Comparison of ENCODE assay signal across 10 mouse cellular contexts in the genomic region with DNA sequence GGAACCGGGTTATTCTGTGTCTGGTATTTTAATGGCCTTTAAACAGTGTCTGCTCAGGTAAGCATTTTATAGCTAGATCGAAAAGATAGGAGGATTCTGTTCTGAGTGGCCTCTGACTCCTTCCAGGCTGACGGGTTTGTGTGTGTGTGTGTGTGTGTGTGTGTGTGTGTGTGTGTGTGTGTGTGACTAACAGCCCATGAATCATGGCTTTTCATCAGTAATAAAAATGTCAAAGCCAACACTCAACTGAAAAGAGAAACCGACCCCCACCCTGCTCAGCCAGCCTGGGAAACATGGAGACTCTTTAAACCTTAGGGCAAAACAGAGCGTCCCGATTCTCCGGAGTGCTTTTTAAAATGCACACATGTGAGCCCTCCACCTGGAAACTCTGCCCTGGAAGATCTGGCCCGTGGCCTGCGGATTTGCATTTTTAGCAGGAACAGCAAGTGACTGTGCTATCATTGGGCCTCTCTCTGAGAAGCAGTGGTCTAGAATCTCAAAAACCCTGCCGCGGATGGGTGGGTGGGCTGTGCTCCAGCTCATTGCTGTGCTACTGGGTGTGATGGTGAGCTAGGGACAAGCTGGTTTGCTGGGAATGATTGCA. TPM values are rescaled to one million over a fixed set of nuclear protein-coding genes. Genes with fewer than 3 reads are reported as not detected.
A peak's percentile ranks its signal among the peaks of the same experiment; 100 is the strongest.
DNase-seq lines count a peak whose midpoint lies in the region; ATAC-seq lines count a peak whose summit lies in the region.
"Had no signal": no experiment of that assay in that cellular context is flagged by ENCODE, and none has a peak within 500 bp of the region (broad histone marks: within the 10 kb centered on the region; RNA-seq: fewer than 3 reads in every experiment).

No protein-coding gene starts in this region.

- no peaks in the 10 kb centered on the region for H3K9me3 ChIP-seq in heart, embryonic 10.5 days
- no peaks in the 10 kb centered on the region for H3K9me3 ChIP-seq in heart, embryonic 12.5 days (replicated peaks)
- no peaks in the 10 kb centered on the region for H3K9me3 ChIP-seq in hindbrain, embryonic 14.5 days (ENCODE audit: control insufficient read depth, low read length)
- no peaks in the 10 kb centered on the region for H3K9me3 ChIP-seq in midbrain, embryonic 12.5 days
- H3K9me3 ChIP-seq: heart, embryonic 15.5 days had no signal

- H3K27me3 ChIP-seq in heart, embryonic 10.5 days (ENCODE audit: insufficient read depth, poor library complexity, severe bottlenecking): no peaks in the 10 kb centered on the region
- H3K27me3 ChIP-seq in heart, embryonic 12.5 days (replicated peaks): 0 out of 2 replicates have a peak, but pooled peaks cover 7% of the 10 kb centered on the region
- no peaks in the 10 kb centered on the region for H3K27me3 ChIP-seq in hindbrain, embryonic 14.5 days (ENCODE audit: control insufficient read depth, insufficient read depth, low read length)
- peaks cover 11% of the 10 kb centered on the region; the same call in 1 of the 2 replicates for H3K27me3 ChIP-seq in midbrain, embryonic 12.5 days

- no peak for ATAC-seq in heart, embryonic 12.5 days (ENCODE audit: insufficient number of reproducible peaks, low FRiP score)
- 0 out of 2 replicates have a peak, but pooled peaks have one; percentile 25 for ATAC-seq in hindbrain, embryonic 14.5 days (ENCODE audit: low FRiP score)
- peak; percentile 59 for ATAC-seq in midbrain, embryonic 12.5 days (ENCODE audit: low FRiP score, low read depth)
- no peak for ATAC-seq in granulocyte monocyte progenitor cell, adult 5-6 weeks (replicated peaks; ENCODE audit: poor library complexity, severe bottlenecking)

- H3K4me3 ChIP-seq in heart, embryonic 10.5 days: no peak overlapping the region
- H3K4me3 ChIP-seq in heart, embryonic 12.5 days: no peak overlapping the region
- no peak overlapping the region for H3K4me3 ChIP-seq in hindbrain, embryonic 14.5 days (replicated peaks; ENCODE audit: low read length)
- H3K4me3 ChIP-seq in midbrain, embryonic 12.5 days: no peak overlapping the region
- H3K4me3 ChIP-seq: heart, embryonic 15.5 days had no signal

- no peak for DNase-seq in heart, embryonic 10.5 days (ENCODE audit: low spot score)
- DNase-seq in NIH3T3 (ENCODE audit: low read depth): peak; percentile 69
- no peak for DNase-seq in hindbrain, embryonic 14.5 days (ENCODE audit: low spot score)
- no peak for DNase-seq in heart, adult 18-20 months
- DNase-seq in B cell, adult 2 months: no peak

- peak overlapping the region; percentile 36; the same call in 1 of the 2 replicates for H3K27ac ChIP-seq in heart, embryonic 10.5 days
- H3K27ac ChIP-seq in heart, embryonic 12.5 days (ENCODE audit: poor library complexity, severe bottlenecking): no peak overlapping the region
- H3K27ac ChIP-seq in hindbrain, embryonic 14.5 days: peak overlapping the region; percentile 71; the same call in 1 of the 2 replicates
- peak overlapping the region; percentile 61 for H3K27ac ChIP-seq in midbrain, embryonic 12.5 days (replicated peaks)
- H3K27ac ChIP-seq: heart, embryonic 15.5 days; macrophage had no signal

- no peaks in the 10 kb centered on the region for H3K36me3 ChIP-seq in heart, embryonic 10.5 days
- no peaks in the 10 kb centered on the region for H3K36me3 ChIP-seq in heart, embryonic 12.5 days
- H3K36me3 ChIP-seq in hindbrain, embryonic 14.5 days (replicated peaks; ENCODE audit: control insufficient read depth, insufficient read depth): no peaks in the 10 kb centered on the region
- H3K36me3 ChIP-seq in midbrain, embryonic 12.5 days: no peaks in the 10 kb centered on the region
- H3K36me3 ChIP-seq: heart, embryonic 15.5 days had no signal

- no peak overlapping the region for H3K4me2 ChIP-seq in heart, embryonic 12.5 days
- H3K4me2 ChIP-seq in hindbrain, embryonic 14.5 days (replicated peaks): no peak overlapping the region
- 0 out of 2 replicates have a peak overlapping the region, but pooled peaks have one; percentile 11 for H3K4me2 ChIP-seq in midbrain, embryonic 12.5 days (replicated peaks)
- H3K4me2 ChIP-seq: heart, embryonic 15.5 days had no signal

- no peak overlapping the region for H3K9ac ChIP-seq in heart, embryonic 12.5 days
- peak overlapping the region; percentile 41; the same call in 1 of the 2 replicates for H3K9ac ChIP-seq in hindbrain, embryonic 14.5 days
- H3K9ac ChIP-seq in midbrain, embryonic 12.5 days (replicated peaks): no peak overlapping the region; the same call in 1 of the 2 replicates
- H3K9ac ChIP-seq: heart, embryonic 15.5 days had no signal

- H3K4me1 ChIP-seq in heart, embryonic 10.5 days: peaks cover 27% of the 10 kb centered on the region
- H3K4me1 ChIP-seq in heart, embryonic 12.5 days (replicated peaks): peaks cover 8% of the 10 kb centered on the region; the same call in 1 of the 2 replicates
- H3K4me1 ChIP-seq in hindbrain, embryonic 14.5 days (replicated peaks; ENCODE audit: control insufficient read depth, insufficient read depth, low read length): peaks cover 19% of the 10 kb centered on the region
- peaks cover 23% of the 10 kb centered on the region for H3K4me1 ChIP-seq in midbrain, embryonic 12.5 days

- WGBS in heart, embryonic 10.5 days: 42% methylated on average over 11 of the region's 11 CpGs
- 43% methylated on average over 11 of the region's 11 CpGs for WGBS in heart, embryonic 12.5 days
- 30% methylated on average over 11 of the region's 11 CpGs for WGBS in hindbrain, embryonic 14.5 days
- WGBS in midbrain, embryonic 12.5 days: 26% methylated on average over 11 of the region's 11 CpGs

RNA-seq across cellular contexts. Expression of gene Dnpep, which starts 20.4 kb away (rescaled TPM):
- 142 and 144 TPM in 2 replicates for polyA plus RNA-seq in heart, embryonic 10.5 days (2016; fragmentation: Nextera tagmentation; extraction: Ambion mirVana)
- 113 TPM in 2 replicates for polyA plus RNA-seq in heart, embryonic 12.5 days (2016; fragmentation: Nextera tagmentation; extraction: Ambion mirVana)
- 132 and 141 TPM in 2 replicates for polyA plus RNA-seq in hindbrain, embryonic 14.5 days (2014; fragmentation: Nextera tagmentation; extraction: Ambion mirVana)
- 154 and 176 TPM in 2 replicates for polyA plus RNA-seq in midbrain, embryonic 12.5 days (2016; fragmentation: Nextera tagmentation; extraction: Ambion mirVana)
- 35.6 and 44.7 TPM in 2 replicates for total RNA-seq in granulocyte monocyte progenitor cell, adult 5-6 weeks (2014; fragmentation: Nextera tagmentation)
- total RNA-seq in granulocyte monocyte progenitor cell, adult 5-6 weeks (2017): 26.6 and 47.7 TPM in 2 replicates
- total RNA-seq in heart, adult 18-20 months (2021): 10 to 100 TPM; 80.9 to 88.3 TPM

RNA-seq across cellular contexts. Expression of gene Des, which starts 21.9 kb away (rescaled TPM):
- polyA plus RNA-seq in heart, embryonic 10.5 days (2016; fragmentation: Nextera tagmentation; extraction: Ambion mirVana): 341 and 642 TPM in 2 replicates
- polyA plus RNA-seq in heart, embryonic 12.5 days (2016; fragmentation: Nextera tagmentation; extraction: Ambion mirVana): 500 and 521 TPM in 2 replicates
- polyA plus RNA-seq in hindbrain, embryonic 14.5 days (2014; fragmentation: Nextera tagmentation; extraction: Ambion mirVana): 1.0 and 1.7 TPM in 2 replicates
- 0.93 and 1.2 TPM in 2 replicates for polyA plus RNA-seq in midbrain, embryonic 12.5 days (2016; fragmentation: Nextera tagmentation; extraction: Ambion mirVana)
- not detected in 2 replicates for total RNA-seq in granulocyte monocyte progenitor cell, adult 5-6 weeks (2014; fragmentation: Nextera tagmentation)
- total RNA-seq in granulocyte monocyte progenitor cell, adult 5-6 weeks (2017): not detected in 2 replicates
- total RNA-seq in heart, adult 18-20 months (2021): 1,000 to 10,000 TPM; 1,347 to 1,386 TPM
- polyA plus RNA-seq: macrophage had no signal

RNA-seq across cellular contexts. Expression of gene Speg, which starts 36.9 kb away (rescaled TPM):
- 77.9 and 80.0 TPM in 2 replicates for polyA plus RNA-seq in heart, embryonic 10.5 days (2016; fragmentation: Nextera tagmentation; extraction: Ambion mirVana)
- polyA plus RNA-seq in heart, embryonic 12.5 days (2016; fragmentation: Nextera tagmentation; extraction: Ambion mirVana): 61.5 and 67.4 TPM in 2 replicates
- polyA plus RNA-seq in hindbrain, embryonic 14.5 days (2014; fragmentation: Nextera tagmentation; extraction: Ambion mirVana): 18.0 and 22.9 TPM in 2 replicates
- 12.9 and 14.5 TPM in 2 replicates for polyA plus RNA-seq in midbrain, embryonic 12.5 days (2016; fragmentation: Nextera tagmentation; extraction: Ambion mirVana)
- total RNA-seq in granulocyte monocyte progenitor cell, adult 5-6 weeks (2014; fragmentation: Nextera tagmentation): not detected in 2 replicates
- total RNA-seq in granulocyte monocyte progenitor cell, adult 5-6 weeks (2017): 0.05 TPM in 1 of 2 replicates, not detected in the other
- total RNA-seq in heart, adult 18-20 months (2021): 100 to 1,000 TPM; 115 TPM

RNA-seq across cellular contexts. Expression of gene Resp18, which starts 60.0 kb away (rescaled TPM):
- polyA plus RNA-seq in heart, embryonic 10.5 days (2016; fragmentation: Nextera tagmentation; extraction: Ambion mirVana): not detected in 2 replicates
- not detected in 2 replicates for polyA plus RNA-seq in heart, embryonic 12.5 days (2016; fragmentation: Nextera tagmentation; extraction: Ambion mirVana)
- 232 and 253 TPM in 2 replicates for polyA plus RNA-seq in hindbrain, embryonic 14.5 days (2014; fragmentation: Nextera tagmentation; extraction: Ambion mirVana)
- polyA plus RNA-seq in midbrain, embryonic 12.5 days (2016; fragmentation: Nextera tagmentation; extraction: Ambion mirVana): 37.5 and 46.2 TPM in 2 replicates
- not detected in 2 replicates for total RNA-seq in granulocyte monocyte progenitor cell, adult 5-6 weeks (2014; fragmentation: Nextera tagmentation)
- total RNA-seq in granulocyte monocyte progenitor cell, adult 5-6 weeks (2017): not detected in 2 replicates
- total RNA-seq in heart, adult 18-20 months (2021): not detected
- polyA plus RNA-seq: macrophage had no signal

Comparison
In these comparisons a context has a peak if more than half of its experiments do, and no peak if none do; other contexts are left out.
1. ATAC-seq: peak in hindbrain, embryonic 14.5 days (single experiment) and midbrain, embryonic 12.5 days (single experiment); none in heart, embryonic 12.5 days (single experiment) and granulocyte monocyte progenitor cell, adult 5-6 weeks (single experiment).
2. RNA of gene Des, which starts 21.9 kb away (polyA plus RNA-seq): 500 to 521 TPM in heart, embryonic 12.5 days and 341 to 642 TPM in heart, embryonic 10.5 days; 1.0 to 1.7 TPM in hindbrain, embryonic 14.5 days and 0.93 to 1.2 TPM in midbrain, embryonic 12.5 days; every median in the first group is over 100 times any median in the second.